Mouse (Mus musculus) spleen, adult 2 months (tissue): ENCODE data around the gene Spin1.

Source experiments
- CTCF ChIP-seq: fragments of 200-500 bp; IDR thresholded peaks from 2 replicates; pipeline ENCODE4 v1.5.1; 2011; ENCODE audit warnings: mild to moderate bottlenecking, inconsistent platforms; ENCODE audit not compliant: insufficient read depth, insufficient read length, insufficient replicate concordance; ENCODE audit errors: extremely low read depth
- POLR2A ChIP-seq: fragments of 200-500 bp; IDR thresholded peaks from 2 replicates; pipeline ENCODE4 v1.6.1; 2011; ENCODE audit warnings: low read depth, low read length, inconsistent platforms

- no peak for TF ChIP-seq CTCF
- no peak for TF ChIP-seq POLR2A
Measured at GRCm38 (mm10) chr13:51096644-51097043, 4.0 kb upstream of the Spin1 start.
